Mouse (Mus musculus) erythroid progenitor cell, adult 5-6 weeks (primary cell): ENCODE measurements at regions not wholly inside any gene's neighbourhood (a gene's known extent, or its start where the extent isn't known, plus 50 kb on each side); places are given as distances from the start of the nearest gene placed in this dataset.
"Not testable (repeated sequence)": the region's sequence is repeated elsewhere in the genome, so short reads cannot be mapped to it uniquely, and the experiment has no call there.

Source experiments
- ATAC-seq: replicated peaks from 2 replicates; pipeline ENCODE4 v1.8.0; 2016; ENCODE audit warnings: moderate number of reproducible peaks, mild to moderate bottlenecking, moderate TSS enrichment, inconsistent platforms; ENCODE audit not compliant: poor library complexity, low FRiP score, severe bottlenecking

DNA sequence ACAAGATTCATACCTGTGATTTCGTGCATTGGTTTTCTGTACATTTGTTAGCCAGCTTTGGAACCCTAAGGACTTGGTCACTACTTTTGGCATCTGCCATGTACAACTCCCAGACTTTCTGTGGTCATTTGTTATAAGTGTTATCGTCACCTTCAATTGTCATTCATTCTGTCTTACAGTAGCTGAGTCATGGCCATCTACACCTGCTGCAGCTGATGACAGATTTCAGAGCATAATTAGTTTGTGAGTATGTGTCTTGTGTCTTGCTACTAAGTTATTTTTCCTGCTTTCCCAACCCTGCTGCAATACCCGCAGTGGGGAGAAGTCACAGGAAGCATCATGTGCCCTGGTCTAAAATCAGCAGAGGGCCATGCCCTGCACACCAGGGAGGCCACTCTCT is 138.0 kb downstream of the Bcl2l11 start:
- no peak for ATAC-seq

DNA sequence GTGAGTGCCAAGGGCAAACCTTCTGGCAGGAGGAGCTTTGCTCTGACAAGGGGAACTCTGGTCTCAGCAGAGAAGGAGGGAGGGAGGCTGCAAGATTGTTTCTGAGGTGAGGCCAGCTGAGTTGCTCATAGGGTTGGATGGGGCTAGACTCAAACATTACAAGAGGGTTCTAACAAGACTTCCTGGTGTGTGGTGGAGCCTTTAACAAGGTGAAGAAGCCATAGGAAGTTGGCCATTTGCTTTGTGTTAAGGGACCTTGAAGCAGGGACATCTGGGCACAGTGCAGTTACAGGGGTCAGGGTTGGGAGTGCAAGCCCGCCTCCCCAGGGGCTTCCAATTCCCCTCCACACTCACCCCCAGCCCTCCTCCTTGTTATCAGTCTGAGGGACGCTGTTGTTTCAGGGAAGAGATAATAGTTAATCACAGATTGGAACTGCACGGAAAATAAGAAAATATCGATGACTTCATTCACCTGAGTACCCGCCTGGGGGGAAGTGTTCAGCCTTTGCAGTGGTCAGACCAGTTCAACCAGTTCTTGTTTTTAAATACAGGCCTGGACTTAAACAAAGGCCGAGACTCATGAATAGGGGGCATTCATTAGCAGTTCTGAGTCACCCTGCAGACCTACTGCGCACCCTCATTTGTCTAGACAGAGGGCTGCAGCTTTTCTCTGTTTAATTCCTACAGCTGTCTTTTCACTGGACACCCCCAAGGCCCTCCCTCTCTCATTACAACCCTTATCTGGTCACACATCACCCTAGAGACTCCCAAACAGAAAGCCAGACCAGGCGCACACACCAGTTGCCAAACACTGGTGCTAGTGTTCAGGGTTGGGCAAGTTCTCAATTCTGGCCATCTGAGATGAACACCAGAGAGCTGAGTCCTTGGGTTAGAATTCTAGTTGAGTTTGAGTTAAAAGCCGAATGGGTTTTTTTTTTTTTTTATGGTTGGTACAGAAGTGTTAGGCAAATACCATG is 139.5 kb downstream of the Bcl2l11 start:
- ATAC-seq, result no peak

DNA sequence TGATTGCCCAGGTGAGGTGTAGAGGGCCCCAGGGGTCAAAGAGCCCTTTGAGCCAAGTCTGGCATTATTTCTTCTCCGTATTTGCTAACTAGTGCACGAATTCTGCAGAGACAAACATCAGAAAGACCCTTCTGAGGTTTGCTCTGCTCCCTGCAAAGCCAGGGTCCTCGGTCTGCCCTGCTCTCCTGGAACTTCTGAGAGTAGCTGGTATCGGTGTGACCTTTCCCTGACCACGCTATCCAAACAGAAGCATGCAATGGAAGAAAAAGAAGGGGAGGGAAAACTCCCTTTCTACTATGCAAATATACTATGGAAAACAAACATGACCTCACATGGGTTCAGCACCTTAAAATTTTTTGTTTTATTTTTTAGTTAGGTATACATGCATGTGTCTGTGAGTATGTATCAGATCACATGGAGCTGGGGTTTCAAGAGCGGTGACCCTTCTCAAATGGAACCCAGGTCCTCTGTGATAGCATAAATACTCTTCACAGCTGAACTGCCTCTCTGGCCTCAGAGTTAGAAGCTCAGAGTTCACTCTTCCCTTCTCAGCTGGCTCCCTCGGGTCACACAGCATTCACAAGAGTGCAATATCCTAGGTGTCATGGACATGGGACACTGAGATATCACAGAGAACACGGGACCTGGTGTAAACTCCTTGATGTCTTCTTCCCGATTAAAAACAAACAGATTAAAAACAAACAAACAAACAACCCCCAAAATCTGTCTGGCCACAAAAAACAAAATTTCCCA is 144.7 kb downstream of the Bcl2l11 start:
- no peak for ATAC-seq

DNA sequence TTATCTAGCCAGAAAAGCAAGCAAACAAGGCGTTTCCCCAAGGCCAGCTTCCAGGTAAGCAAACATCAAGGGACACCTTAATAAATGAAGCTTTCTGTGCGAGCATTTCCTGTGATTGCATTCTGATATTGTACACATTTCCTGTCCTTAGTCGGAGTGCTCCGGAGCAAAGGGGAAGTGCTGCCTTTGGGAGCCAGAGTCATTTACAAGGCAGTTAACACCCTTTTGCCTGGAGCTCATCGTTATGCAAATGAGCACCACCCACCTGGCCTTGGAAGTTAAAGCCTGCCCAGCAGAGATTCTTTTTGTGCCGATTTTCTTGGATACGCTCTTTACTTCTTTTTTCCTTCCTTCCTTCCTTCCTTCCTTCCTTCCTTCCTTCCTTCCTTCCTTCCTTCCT is 147.0 kb downstream of the Bcl2l11 start:
- no peak for ATAC-seq

DNA sequence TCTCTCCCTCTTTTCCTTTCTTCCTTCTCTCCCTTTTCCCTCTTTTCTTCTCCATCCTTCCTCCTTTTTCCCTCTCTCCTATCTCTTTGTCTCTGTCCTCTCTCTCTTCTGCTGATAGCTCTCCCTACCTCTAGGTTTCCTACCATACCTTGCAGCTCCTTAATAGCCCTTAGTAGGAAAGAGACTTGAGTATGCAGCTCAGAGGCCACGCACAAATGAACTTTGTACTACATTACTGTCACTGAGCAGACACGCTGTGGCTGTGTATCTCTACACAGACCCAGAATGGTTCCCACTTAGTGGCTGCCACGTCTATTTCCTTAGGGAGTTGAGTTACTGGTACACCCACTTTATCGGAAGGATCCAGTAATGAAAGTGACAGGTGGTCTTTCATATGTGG is 147.5 kb downstream of the Bcl2l11 start:
- no peak for ATAC-seq

DNA sequence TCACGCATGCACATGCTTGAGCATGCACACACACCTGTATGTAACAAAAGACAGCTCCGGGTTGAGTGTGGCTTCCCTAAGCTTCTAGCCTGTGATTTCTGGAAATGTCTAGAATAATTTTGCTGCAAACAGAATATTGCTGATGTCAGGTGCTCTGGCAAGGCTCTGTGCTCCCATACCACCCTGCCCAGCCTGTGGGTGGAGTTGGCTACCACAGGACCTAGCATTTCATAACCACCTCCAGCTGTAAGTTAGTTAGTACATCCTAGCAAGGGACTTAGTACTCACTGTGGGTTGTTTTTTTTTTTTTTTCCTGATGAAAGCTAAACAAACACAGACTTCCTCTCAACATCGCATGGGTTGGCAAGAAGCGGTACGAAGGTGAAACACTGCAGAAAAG is 150.5 kb downstream of the Bcl2l11 start:
- ATAC-seq, result no peak

DNA sequence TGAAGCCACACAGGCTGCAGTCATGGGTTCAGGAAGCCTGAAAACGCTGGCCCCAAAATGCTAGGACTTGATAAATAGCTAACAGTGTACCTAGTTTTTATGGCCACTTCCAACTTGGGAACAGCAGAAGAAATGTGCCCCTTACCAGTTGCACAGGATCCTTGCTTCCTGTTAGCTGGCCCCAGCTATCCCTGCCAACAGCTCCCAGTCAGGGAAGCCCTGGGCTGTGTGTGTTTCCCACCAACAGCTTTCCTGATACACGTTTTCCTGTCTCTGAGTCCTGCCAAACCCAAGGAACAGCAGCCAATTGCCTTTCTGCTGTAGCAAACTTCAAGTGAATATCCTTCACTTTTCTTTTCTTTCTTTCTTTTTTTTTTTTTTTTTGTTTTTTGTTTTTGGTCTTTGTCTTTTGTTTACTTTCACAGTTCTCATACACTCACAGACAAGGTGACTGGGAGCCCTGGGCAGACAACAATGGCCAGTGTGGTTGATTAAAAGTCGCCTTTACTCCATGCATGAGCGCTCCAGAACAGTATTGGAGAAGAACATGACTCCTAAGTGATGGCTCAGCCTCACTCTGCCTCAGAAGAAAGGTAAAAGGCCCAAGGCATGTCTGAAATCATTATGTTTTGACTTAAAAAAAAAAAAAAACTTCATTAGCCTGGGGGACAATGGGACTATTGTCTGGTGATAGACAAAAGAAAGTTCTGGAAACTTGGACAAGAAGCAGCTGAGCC is 151.7 kb downstream of the Bcl2l11 start:
- no peak for ATAC-seq

DNA sequence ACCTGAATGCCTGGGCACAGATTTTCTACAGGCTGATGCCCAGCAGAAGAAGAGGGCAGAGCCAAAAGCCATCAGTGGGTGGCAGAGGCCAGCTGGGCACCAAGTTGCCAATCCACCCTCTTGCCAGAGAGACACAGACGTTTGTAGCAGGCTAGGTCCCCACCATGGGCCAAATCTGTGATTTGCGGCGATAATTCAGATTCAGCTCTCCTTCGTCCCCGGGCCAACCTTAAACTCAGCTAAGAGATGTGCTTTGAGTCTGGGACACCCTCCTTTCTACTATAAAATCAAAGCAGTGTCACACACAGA is 152.2 kb downstream of the Bcl2l11 start:
- no peak for ATAC-seq

DNA sequence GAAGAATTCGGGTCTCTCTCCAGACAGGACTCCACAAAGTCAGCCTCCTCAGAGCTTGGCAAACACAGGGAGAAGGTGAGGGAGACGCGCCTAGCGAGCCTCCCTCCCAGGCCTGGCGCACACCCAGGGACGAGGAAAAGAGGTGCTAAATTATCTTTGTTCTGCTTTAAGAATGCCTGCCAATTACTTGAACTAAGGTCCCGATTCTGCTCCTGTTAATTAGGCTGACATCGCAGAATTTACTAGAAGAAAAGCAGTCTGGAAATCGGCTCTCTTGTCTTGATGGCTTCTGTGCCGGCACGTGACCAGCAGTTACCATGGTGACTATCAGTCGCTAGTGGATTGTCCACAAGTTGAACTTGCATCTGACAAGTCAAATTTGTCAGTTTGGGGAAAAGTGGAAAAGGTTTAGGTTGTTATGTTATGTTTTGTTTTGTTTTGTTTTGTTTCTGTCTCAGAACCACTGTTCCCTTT is 152.8 kb downstream of the Bcl2l11 start:
- ATAC-seq, result no peak

DNA sequence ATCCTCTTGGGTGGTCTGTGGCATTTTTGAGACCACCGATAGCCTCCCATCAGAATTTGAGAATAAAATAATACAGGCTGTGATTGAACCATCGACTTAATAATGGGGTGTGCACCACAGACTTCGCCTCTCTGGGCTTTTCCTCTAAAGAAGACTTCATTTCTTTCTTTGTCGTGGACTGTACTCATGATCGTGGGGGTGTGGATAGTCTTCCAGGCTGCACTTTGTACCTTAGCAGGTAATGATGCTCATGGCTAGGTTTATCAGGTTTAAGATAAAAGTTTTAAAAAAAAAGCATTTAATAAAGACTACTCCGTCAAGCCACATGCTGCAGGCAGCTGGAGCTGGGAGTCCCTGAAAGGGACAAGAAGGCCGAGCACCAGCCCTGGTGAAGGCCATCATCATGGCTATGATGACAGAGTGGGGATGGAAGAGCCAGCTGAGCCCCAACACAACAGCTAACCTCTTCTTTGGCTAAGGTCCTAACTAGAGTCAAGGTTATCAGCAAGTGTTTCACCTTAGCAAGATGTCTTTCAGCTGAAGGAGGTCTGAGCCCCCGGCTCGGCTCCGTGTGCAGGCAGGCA is 153.4 kb downstream of the Bcl2l11 start:
- no peak for ATAC-seq

DNA sequence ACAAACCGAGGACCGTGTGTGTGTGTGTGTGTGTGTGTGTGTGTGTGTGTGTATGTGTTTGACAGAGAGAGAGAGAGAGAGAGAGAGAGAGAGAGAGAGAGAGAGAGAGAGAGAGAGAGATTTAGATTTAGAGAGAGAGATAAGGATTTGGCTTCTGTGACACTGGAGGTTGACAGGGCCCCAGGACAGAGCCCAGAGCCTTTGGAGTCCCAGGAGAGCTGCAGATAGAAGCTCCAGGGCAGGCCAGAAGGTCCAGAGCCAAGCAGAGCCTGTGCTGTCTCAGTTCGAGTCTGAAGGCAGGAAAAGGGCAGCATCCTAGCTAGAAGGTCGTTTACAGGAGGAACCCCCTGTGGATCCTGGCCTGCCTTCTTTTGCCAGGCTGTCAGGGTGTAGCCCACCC is 156.8 kb downstream of the Bcl2l11 start:
- ATAC-seq, result no peak

DNA sequence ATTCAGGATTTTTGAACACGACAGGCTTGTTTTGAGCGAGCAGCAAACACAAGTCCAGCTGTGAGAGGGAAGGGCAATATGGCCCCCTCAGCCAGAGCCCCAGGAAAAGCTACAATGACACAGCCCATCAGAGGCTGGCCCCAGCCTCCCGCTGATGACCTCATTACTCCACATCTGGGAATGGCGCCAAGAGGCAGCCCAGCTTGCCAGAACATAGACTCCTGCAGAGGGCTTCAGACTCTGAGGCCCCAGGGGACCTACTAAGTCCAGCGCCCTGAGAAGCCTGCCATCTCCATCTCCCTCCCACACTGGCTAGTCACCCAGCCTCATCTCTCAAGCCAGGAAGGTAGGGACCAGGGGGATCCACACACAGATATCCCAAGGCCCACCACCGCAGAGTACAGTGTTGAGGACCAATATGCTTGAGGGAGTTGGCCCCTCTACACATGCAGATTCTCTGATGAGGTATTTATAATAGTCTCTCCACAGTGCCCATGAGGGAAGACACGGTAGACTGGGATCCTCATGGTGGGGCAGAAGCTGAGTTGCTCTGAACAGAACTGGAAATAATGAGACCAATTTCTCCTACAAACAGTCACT is 159.1 kb downstream of the Bcl2l11 start:
- ATAC-seq, result no peak

DNA sequence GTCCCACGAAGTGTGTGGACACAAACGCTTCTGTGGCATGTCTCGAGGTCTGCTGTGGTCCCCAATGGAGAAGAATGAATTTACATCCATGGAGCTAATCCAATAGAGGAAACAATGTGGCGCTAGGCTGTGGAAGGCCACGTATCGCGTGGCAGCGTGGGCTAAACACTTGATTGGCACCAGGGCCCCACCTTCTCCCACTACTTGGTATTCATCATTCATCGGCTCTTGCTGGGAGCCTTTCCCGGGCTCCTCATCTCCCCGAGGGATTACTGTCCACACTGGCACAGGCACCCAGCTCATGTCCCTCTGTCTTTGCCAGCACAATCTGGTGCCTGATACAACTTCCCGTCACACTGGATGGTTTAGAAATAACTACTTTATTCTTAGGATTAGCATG is 159.6 kb downstream of the Bcl2l11 start:
- ATAC-seq, result no peak

DNA sequence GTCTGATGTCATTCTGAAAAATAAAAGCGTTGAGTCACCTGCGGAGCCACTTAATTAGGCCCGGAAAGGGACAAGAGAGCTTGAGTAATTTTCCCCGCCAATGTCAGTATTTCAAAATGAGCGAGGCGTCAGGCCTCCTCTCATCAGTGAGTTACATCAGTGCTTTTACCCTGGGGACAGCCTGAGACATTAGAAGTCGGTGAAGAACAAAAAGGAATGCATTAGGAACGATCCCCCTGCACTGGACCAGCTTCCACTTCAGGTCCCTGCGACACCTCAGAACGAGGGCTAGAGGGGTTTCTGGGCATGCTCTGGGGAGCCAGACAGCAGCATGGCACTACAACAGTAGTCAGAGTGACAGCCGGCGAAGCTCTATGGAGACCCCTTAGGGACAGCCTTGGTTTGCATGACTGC is 162.3 kb downstream of the Bcl2l11 start:
- no peak for ATAC-seq

DNA sequence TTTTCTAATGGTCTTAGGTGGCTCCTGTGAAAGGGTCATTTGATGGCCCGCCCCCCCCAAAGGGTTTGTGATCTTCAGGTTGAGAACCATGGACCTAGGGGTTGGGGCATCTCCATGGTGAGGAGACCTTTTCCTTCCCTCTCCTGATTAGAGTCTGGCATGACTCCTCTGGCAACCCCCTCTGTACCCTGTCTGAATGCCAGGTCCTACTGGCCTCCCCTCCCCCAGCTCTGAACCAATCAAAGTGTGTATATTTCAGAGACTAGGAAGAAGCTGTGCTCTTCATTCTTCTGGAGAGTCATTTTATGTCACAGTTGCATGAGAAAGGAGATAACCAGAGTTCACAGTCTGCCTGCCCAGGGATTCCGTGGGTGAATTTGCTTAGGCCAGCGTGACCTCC is 164.8 kb downstream of the Bcl2l11 start:
- ATAC-seq, result no peak

DNA sequence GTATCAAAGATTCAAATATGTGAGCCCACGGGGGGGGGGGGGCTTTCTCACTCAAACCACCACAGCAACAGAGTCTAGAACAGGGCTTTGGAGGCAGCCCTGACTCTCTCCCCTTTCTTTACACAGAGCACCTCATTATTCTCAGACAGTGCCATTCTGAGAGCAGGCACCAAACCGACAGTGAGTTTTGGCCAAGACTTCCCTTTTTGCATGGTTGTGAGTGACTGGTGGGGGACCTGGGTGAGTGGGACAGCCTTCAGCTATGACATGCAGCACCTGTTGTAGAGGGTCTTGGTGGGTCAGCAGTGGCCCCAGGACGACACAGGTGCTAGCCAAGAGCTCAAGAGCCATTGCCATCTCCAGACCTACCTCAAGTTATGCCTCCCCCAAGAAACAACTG is 168.8 kb downstream of the Bcl2l11 start:
- ATAC-seq, result no peak

DNA sequence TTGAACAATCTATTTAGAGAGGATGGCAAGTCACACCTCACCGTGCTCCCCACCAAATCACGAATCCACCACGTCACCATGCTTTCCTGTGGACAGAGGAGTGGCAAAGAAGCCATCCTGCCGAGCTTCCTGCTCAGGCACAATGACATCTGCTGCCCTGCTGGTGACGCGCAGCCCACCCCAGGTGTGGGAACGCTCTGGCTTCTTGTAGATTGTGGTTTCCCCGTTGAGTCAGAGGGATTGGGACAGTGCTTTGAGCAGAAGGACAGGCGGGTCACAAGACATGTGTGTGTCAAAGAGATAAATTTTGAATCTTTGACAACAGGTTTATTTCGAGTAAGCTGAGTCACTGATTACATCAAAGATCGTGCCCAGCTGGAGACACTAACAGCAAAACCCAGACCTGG is 169.2 kb downstream of the Bcl2l11 start:
- no peak for ATAC-seq

DNA sequence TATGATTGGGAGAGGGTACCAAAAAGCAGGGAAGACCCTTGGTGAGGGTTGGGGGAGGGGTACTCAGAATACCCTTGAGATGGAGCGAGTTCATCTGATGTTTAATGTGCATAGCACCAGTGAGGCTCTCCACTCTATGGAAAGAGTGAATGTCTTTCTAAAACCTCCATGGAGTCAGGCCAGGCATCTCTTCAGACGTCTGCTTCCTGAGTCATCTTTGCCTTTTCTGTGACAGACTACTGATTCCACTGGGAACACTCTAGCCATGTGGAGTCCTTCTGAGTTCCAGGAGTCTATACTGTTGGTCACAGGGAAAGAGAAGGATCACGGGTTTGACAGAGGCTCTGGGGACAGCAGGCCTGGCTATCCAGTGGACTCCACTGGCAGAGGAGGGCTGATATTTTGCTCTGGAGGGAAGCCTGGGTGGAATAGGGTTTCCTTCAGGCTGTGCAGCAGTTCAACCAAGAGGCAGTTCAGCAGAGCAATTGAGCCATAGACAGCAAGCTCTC is 169.9 kb downstream of the Bcl2l11 start:
- ATAC-seq, result no peak

DNA sequence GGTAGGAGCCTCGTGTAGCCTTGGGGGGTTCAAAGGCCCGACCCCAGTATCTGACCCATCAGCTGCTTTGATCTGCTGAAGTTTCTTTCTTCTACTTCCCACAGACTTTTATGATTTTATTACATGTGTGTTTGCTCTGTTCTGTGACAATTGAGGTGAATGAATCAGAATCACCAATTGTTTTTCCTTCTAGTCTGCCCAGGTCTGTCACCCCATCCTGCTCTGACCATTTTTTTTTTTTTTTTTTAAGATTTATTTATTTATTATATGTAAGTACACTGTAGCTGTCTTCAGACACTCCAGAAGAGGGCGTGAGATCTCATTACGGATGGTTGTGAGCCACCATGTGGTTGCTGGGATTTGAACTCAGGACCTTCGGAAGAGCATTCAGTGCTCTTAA is 170.6 kb downstream of the Bcl2l11 start:
- ATAC-seq, result not testable (repeated sequence)

DNA sequence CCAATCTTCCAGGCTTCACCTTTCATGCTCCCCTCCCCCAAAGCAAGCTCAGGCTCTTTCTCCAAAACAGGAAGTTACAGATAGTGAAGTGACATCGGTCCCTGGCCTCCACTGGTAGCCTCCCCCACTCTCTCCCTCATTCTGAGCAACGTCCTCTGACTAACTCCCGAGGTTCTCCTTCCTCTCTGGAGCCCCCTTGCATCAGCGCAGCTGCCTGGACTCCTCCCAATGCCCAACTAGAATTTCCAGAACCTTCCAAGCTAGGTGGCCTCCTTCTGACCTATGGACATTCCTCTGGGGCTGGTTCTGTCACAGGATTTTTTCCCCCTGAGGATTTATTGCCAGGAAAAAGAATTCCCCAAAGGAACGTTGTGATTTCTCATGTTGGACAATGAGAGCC is 171.1 kb downstream of the Bcl2l11 start:
- no peak for ATAC-seq
